Mouse (Mus musculus) lung, postnatal 0 days (tissue): ENCODE measurements around the gene Timm8a2.

ENCODE experiments used
- CTCF ChIP-seq: IDR thresholded peaks from 2 replicates; pipeline ENCODE4 v1.5.1; 2016; ENCODE audit warnings: antibody characterized with exemption, mild to moderate bottlenecking
- EP300 ChIP-seq: IDR thresholded peaks from 2 replicates; pipeline ENCODE4 v1.6.1; 2016; ENCODE audit warnings: antibody characterized with exemption, mild to moderate bottlenecking, control low read depth

GRCm38 (mm10) chr14:122042142-122042694, 7.7 kb downstream of the Timm8a2 start:
- TF ChIP-seq CTCF (0 out of 2 replicates have a peak, but pooled peaks have one; percentile 2), EP300 (no peak)
